Mouse (Mus musculus): Measurements from ENCODE around the gene 6030468B19Rik. TPM values are rescaled to one million over a fixed set of nuclear protein-coding genes. Genes with fewer than 3 reads are reported as not detected.
"Not testable (repeated sequence)": the region's sequence is repeated elsewhere in the genome, so short reads cannot be mapped to it uniquely, and the experiment has no call there.

The 6030468B19Rik gene
- polyA plus RNA-seq, 1 experiment from 2014 or later = not detected

DNA sequence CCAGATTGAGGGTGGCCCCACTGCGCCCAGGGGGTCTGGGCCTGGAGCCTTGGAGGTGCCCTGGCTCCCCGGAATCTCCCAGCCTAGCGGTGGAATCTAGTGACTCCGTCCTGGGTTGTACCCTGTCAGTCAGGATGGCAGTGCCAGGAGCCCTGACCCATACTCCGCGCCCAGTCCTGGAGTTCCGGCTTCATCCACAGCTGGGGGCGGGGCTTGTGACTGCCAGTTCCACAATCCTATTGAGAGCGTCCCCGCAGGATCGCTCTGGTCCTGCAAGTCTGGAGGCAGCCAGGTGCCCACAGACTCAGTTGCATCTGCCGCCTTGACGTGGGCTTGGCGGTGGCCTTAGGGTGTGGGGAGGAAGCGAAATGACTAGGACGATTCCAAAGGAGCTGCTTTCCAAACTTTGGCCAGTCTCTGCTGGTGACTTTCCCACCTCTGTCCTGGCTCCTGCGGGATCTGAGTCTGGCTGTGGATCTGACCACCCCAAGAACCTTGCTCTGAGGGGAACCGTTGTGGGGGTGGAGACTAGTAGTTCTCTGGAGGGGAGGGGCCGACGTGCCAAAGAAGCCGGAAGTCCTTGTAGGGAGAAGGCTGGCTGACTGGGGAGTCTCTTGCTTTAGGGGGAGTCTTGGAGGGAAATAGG is 13.1 kb downstream of the 6030468B19Rik start:
- H3K4me2 ChIP-seq = peak overlapping the region; percentile 97
- peak overlapping the region; percentile 55 for H3K9ac ChIP-seq (replicated peaks)
- peaks cover 19% of the 10 kb centered on the region for H3K4me1 ChIP-seq
- H3K27ac ChIP-seq (replicated peaks) = peak overlapping the region; percentile 28; the same call in 1 of the 2 replicates
- peak overlapping the region; percentile 58 for H3K4me3 ChIP-seq (replicated peaks)
- no peaks in the 10 kb centered on the region for H3K36me3 ChIP-seq
- H3K9me3 ChIP-seq (replicated peaks) = no peaks in the 10 kb centered on the region
- WGBS = under 1% methylated on average over 21 of the region's 21 CpGs
- peaks cover 20% of the 10 kb centered on the region for H3K27me3 ChIP-seq (replicated peaks)
- peak; percentile 79; the same call in 1 of the 2 replicates for ATAC-seq (ENCODE audit: low FRiP score)

DNA sequence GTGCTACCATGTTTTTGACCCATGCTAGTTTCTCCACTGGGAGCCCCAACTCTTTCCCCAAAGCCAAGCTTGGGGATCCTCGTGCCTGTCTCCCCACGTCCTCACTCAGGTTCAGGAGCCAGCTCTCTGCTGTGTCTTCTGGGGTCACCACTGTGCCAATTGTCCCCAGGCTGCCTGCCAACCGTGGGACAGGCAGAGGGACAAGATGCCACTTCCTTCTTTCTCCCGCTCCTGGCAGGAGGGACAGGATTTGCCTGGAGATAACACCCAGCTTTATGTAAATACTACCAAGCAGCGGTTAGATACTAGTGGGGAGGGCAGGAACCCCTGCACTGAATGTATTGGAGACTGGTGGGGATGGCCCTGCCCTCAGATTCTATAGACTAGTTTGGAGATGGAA is 16.4 kb downstream of the 6030468B19Rik start:
- ATAC-seq (ENCODE audit: low FRiP score) = no peak
- Histone ChIP-seq H3K36me3 (no peaks in the 10 kb centered on the region), H3K4me1 (peaks cover 19% of the 10 kb centered on the region), H3K27ac (replicated peaks) (no peak overlapping the region), H3K9ac (replicated peaks) (no peak overlapping the region), H3K4me2 (no peak overlapping the region), H3K9me3 (replicated peaks) (no peaks in the 10 kb centered on the region), H3K4me3 (replicated peaks) (no peak overlapping the region), H3K27me3 (replicated peaks) (peaks cover 15% of the 10 kb centered on the region)
- 79% methylated on average over 5 of the region's 5 CpGs for WGBS

DNA sequence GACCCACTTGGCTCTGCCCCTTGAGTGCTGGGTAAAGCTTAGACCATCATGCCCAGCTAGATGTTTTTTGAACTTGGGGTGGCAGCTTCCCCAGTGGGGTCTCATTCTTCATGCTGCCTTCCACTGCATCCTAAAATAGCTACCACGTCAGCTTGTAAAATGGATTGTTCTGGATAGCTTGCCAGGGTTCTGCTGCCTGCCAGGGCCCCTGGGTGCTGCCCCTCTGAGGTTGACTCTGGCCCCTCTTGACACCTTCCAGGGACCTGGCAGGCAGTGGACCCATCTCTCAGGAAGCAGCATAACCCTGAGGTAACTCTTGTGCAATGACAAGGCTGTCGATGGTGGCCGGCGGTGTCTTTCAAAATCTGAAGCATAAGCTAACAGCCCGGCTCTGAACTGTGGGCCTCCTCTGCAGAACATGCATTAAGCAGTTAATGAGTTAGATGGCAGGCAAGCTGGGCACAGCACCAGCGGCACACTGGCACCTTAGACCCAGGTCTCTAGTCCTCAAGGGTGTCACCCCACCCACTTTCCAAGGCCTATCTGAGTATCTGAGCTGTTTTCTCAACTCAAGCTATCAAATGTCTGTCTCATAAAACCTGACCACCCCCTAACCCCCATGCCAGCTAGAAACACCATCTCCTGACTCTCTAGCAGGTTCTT is 17.4 kb downstream of the 6030468B19Rik start:
- H3K27me3 ChIP-seq (replicated peaks) = peaks cover 6% of the 10 kb centered on the region
- peaks cover 10% of the 10 kb centered on the region for H3K4me1 ChIP-seq
- H3K4me3 ChIP-seq (replicated peaks) = no peak overlapping the region
- H3K36me3 ChIP-seq = no peaks in the 10 kb centered on the region
- no peak for ATAC-seq (ENCODE audit: low FRiP score)
- no peaks in the 10 kb centered on the region for H3K9me3 ChIP-seq (replicated peaks)
- no peak overlapping the region for H3K27ac ChIP-seq (replicated peaks)
- H3K4me2 ChIP-seq = no peak overlapping the region
- 89% methylated on average over 6 of the region's 6 CpGs for WGBS
- no peak overlapping the region for H3K9ac ChIP-seq (replicated peaks)

DNA sequence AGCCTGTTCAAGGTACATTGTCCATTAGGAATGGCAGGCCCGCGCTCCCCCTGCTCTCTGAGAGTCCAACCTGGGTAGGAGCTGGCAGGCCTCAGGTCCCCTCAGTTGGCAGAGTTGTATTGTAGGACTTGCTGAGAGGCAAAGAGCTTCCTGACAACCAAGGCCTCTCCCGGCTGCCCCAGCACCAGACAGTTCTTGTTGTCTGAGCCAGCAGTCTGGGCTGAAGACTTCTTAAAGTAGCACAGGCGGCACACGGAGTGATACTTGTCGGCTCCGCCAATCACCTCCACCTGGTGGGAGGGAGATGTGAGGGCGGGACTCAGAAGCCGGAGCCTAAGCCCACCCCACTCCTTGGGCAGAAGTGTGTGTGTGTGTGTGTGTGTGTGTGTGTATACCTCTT is 18.4 kb downstream of the 6030468B19Rik start:
- H3K27me3 ChIP-seq (replicated peaks); H3K27ac ChIP-seq (replicated peaks); H3K4me3 ChIP-seq (replicated peaks); H3K4me1 ChIP-seq; H3K9me3 ChIP-seq (replicated peaks); ATAC-seq (ENCODE audit: low FRiP score); H3K36me3 ChIP-seq; H3K9ac ChIP-seq (replicated peaks); H3K4me2 ChIP-seq: not testable (repeated sequence)
- WGBS = 89% methylated on average over 9 of the region's 9 CpGs

DNA sequence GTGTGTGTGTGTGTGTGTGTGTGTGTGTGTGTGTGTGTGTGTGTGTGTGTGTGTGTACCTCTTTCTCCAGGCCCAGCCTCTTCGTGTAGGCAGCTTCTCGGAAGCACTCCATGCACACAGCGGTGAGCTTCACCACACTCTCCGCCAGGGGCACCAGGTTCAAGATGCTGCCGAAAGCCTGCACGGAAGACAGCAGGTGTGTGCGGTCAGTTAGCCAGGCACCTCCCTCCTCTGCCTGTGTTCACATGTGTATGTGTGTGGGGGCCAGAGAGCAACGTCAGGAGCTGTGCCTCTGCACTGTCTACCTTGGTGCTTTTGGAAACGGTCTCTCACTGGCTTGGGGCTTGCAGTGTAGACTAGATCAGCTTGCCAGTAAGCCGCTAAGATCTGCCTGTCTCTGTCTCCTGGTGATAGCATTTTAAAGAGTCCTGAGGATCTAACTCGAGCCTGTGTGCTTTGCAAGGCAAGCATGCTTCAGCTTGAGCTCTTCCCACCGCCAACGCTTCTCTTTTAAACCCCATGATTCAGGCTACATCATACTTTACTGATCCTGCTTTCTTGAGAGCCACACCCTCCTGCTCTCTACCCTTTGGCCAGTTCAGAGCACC is 19.0 kb downstream of the 6030468B19Rik start:
- no peaks in the 10 kb centered on the region for H3K27me3 ChIP-seq (replicated peaks)
- H3K4me2 ChIP-seq = no peak overlapping the region
- H3K9ac ChIP-seq (replicated peaks) = no peak overlapping the region
- no peaks in the 10 kb centered on the region for H3K9me3 ChIP-seq (replicated peaks)
- no peak overlapping the region for H3K4me3 ChIP-seq (replicated peaks)
- H3K27ac ChIP-seq (replicated peaks) = no peak overlapping the region
- no peak for ATAC-seq (ENCODE audit: low FRiP score)
- no peaks in the 10 kb centered on the region; the same call in 1 of the 2 replicates for H3K4me1 ChIP-seq
- 92% methylated on average over 13 of the region's 13 CpGs for WGBS
- H3K36me3 ChIP-seq = no peaks in the 10 kb centered on the region

DNA sequence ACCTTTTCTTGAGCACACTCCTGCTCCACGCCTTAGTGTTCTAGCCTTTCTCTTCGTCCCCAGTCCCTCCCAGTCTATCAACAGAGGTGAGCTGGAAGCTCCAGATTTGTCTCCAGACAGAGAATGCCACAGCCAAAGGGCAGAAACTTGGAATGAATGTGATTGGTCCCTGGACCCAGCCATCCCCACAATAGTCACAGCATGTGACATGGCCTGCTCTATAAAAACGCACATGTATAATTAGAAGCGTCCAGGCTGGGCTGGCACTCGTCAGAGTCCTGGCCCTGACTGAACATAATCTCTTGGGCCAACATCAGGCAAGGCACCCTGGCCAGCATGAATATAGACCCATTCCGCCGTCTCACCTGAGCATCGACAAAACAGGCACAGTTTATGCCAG is 21.6 kb downstream of the 6030468B19Rik start:
- peaks cover 12% of the 10 kb centered on the region for H3K4me1 ChIP-seq
- no peaks in the 10 kb centered on the region for H3K27me3 ChIP-seq (replicated peaks)
- no peaks in the 10 kb centered on the region for H3K36me3 ChIP-seq
- no peak overlapping the region for H3K9ac ChIP-seq (replicated peaks)
- no peaks in the 10 kb centered on the region for H3K9me3 ChIP-seq (replicated peaks)
- ATAC-seq (ENCODE audit: low FRiP score) = no peak
- 52% methylated on average over 8 of the region's 8 CpGs for WGBS
- H3K4me2 ChIP-seq = no peak overlapping the region
- no peak overlapping the region for H3K4me3 ChIP-seq (replicated peaks)
- H3K27ac ChIP-seq (replicated peaks) = no peak overlapping the region

DNA sequence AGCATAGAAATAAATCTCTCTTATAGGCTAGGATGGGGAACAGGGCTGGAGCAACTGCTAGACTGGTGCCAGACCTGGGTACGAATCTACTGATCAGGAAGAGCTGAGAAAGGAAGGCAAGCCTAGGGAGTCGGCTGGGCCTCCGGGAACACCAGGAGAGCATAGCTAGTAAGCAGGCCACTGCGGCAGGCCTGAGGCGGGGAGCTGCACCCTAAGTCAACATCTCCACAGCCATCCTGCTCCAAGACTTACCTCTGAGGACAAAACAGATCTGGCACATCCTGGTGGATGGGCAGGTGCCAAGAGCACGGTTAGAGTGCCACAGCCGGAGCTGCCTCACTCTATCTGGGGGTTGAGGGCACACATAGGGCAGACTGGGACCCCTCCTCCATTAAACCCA is 22.7 kb downstream of the 6030468B19Rik start:
- Histone ChIP-seq H3K4me1 (peaks cover 22% of the 10 kb centered on the region), H3K27ac (replicated peaks) (no peak overlapping the region), H3K27me3 (replicated peaks) (no peaks in the 10 kb centered on the region), H3K4me2 (no peak overlapping the region), H3K9ac (replicated peaks) (no peak overlapping the region), H3K4me3 (replicated peaks) (no peak overlapping the region), H3K36me3 (no peaks in the 10 kb centered on the region), H3K9me3 (replicated peaks) (no peaks in the 10 kb centered on the region)
- WGBS = 96% methylated on average over 7 of the region's 7 CpGs
- no peak for ATAC-seq (ENCODE audit: low FRiP score)

DNA sequence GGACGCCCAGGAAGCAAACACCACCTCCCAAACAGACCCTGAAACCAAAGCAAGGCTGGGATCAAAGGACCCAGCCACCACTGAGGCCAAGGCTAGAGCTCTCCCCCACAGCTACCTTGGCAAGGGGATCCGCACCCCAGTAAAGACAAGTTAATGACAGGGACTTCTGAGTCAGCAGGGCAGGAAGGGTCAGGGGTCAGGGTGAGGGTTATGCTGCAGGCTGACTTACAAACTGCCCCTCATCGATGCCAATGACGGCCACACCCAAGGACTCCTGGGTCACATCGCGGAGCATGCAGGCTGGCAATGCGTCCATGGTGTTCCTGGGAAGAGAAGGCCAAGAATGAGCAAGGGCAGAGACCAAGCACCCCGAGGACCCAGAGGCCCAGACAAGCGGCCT is 24.4 kb downstream of the 6030468B19Rik start:
- no peaks in the 10 kb centered on the region for H3K36me3 ChIP-seq
- no peaks in the 10 kb centered on the region for H3K9me3 ChIP-seq (replicated peaks)
- H3K4me3 ChIP-seq (replicated peaks) = no peak overlapping the region
- ATAC-seq (ENCODE audit: low FRiP score) = no peak
- WGBS = 93% methylated on average over 9 of the region's 9 CpGs
- no peak overlapping the region for H3K4me2 ChIP-seq
- peaks cover 39% of the 10 kb centered on the region for H3K4me1 ChIP-seq
- H3K27me3 ChIP-seq (replicated peaks) = no peaks in the 10 kb centered on the region
- no peak overlapping the region for H3K9ac ChIP-seq (replicated peaks)
- H3K27ac ChIP-seq (replicated peaks) = no peak overlapping the region

DNA sequence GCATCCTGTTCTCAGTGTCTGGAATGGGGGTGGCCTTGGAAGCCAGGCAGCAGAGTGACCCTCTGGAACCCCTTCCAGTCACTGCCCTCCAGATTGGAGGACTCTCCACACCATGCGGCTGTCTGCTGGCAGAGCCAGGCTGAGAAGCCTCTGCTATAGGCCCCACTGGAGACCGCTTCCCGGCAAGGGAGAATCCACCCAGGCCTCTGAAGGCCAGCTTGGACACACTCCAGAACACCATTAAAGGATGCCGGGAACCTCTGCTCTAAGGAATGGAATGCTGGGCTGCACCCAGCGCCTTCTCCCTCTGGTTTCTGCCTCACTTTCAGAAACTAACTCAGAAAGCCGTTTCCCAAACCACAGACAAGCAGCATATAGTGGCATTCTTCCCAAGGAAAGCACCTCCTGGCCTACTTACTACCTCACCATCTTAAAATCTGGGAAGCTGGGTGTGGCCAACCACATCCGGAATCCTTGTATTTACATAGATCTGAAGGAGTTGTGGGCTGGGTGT is 25.3 kb downstream of the 6030468B19Rik start:
- Histone ChIP-seq H3K4me3 (replicated peaks) (no peak overlapping the region), H3K4me2 (no peak overlapping the region), H3K27me3 (replicated peaks) (no peaks in the 10 kb centered on the region), H3K36me3 (no peaks in the 10 kb centered on the region), H3K9ac (replicated peaks) (no peak overlapping the region), H3K9me3 (replicated peaks) (no peaks in the 10 kb centered on the region), H3K27ac (replicated peaks) (no peak overlapping the region), H3K4me1 (peaks cover 45% of the 10 kb centered on the region)
- WGBS = 76% methylated on average over 7 of the region's 7 CpGs
- ATAC-seq (ENCODE audit: low FRiP score) = no peak

DNA sequence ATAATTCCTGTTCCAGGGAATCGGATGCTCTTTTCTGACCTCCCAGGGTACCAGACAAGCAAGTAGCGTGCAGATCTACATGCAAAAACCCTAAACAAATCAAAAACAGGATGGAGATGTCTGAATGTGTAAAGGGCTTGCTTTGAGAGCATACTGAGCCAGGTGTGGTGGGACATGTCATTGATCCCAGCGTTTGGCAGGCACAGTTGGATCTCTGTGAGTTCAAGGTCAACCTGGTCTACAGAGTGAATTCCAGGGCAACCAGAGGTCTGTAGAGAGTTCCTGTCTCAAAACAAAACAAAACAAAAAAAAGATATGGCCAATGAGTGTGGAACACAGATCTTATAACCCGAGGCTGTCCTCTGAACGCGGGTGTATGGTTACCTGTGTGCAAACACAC is 26.0 kb downstream of the 6030468B19Rik start:
- H3K4me2 ChIP-seq = no peak overlapping the region
- no peaks in the 10 kb centered on the region for H3K36me3 ChIP-seq
- 95% methylated on average over 6 of the region's 6 CpGs for WGBS
- peaks cover 49% of the 10 kb centered on the region for H3K4me1 ChIP-seq
- H3K4me3 ChIP-seq (replicated peaks) = no peak overlapping the region
- H3K9ac ChIP-seq (replicated peaks) = no peak overlapping the region
- H3K27ac ChIP-seq (replicated peaks) = no peak overlapping the region
- no peaks in the 10 kb centered on the region for H3K9me3 ChIP-seq (replicated peaks)
- ATAC-seq (ENCODE audit: low FRiP score) = no peak
- no peaks in the 10 kb centered on the region for H3K27me3 ChIP-seq (replicated peaks)

DNA sequence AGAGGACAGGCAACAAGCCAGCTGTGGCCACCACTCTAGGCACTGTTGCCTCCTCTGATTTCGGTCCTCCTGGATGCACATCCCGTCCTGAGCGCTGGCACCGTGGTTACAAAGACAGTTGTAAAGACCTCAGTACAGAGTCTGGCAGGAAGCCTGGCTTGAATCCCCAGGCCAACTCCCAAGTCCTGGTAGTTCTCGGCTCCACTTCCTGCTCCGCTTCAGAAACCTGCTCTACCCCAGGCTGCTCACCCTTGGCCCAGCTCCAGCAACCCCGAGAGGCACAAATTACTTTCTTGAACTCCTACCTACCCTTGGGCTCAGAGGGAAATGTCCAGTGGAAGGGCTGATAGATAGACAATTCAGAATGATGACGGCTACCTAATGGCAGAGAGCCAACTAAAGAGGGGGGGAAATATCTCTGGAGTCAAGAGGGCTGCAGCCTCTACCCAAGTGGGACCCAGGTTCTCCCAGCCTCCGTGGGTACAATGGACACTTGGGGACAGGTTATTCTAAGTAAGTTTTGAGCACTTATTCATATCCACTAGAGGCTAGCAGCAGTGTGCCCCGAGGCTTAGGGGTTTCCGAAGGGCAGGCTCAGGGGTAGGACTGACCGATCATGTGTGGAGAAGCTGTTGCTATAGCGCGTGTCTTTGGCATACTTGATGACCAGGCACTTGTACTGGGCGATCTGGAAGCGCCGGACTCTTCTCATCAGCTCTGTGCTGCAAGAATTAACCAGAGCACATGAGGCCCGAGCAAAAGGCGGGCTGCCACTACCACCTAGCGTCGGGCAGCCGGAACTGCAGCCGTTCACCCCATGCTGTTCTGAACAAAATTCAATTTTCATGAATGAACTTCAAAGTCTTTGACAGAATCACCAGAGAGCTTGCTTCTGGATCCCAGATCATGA is 26.9 kb downstream of the 6030468B19Rik start:
- peaks cover 55% of the 10 kb centered on the region for H3K4me1 ChIP-seq
- peak overlapping the region; percentile 45 for H3K4me3 ChIP-seq (replicated peaks)
- peak overlapping the region; percentile 91 for H3K4me2 ChIP-seq
- no peaks in the 10 kb centered on the region for H3K27me3 ChIP-seq (replicated peaks)
- peak; percentile 72; the same call in 1 of the 2 replicates for ATAC-seq (ENCODE audit: low FRiP score)
- H3K9me3 ChIP-seq (replicated peaks) = no peaks in the 10 kb centered on the region
- no peak overlapping the region for H3K9ac ChIP-seq (replicated peaks)
- WGBS = 20% methylated on average over 23 of the region's 23 CpGs
- no peaks in the 10 kb centered on the region for H3K36me3 ChIP-seq
- 0 out of 2 replicates have a peak overlapping the region, but pooled peaks have one; percentile 10 for H3K27ac ChIP-seq (replicated peaks)

Data from neural tube, embryonic 15.5 days (tissue).